Mouse (Mus musculus) intestine, embryonic 16.5 days (tissue): ENCODE data around the gene Mfap3l. TPM values are rescaled to one million over a fixed set of nuclear protein-coding genes. Genes with fewer than 3 reads are reported as not detected.
"Not testable (repeated sequence)": the region's sequence is repeated elsewhere in the genome, so short reads cannot be mapped to it uniquely, and the experiment has no call there.

Experiments used
- ATAC-seq: fragments of 200-750 bp; cut with Nextera tagmentation; 2 replicates; pipeline ENCODE4 v1.8.0; 2017; ENCODE audit warnings: moderate TSS enrichment, moderate library complexity
- H3K27ac ChIP-seq: fragments of 300-500 bp; sonication (generic); 2 replicates; pipeline ENCODE4 v1.5.1; 2014; ENCODE audit warnings: mild to moderate bottlenecking, low read length
- H3K27me3 ChIP-seq: fragments of 300-500 bp; sonication (generic); replicated peaks from 2 replicates; pipeline ENCODE4 v1.6.1; 2014; ENCODE audit warnings: low read length, control low read depth, mixed read lengths; ENCODE audit not compliant: control insufficient read depth, insufficient read depth
- H3K36me3 ChIP-seq: fragments of 300-500 bp; sonication (generic); 2 replicates; pipeline ENCODE4 v1.6.1; 2014; ENCODE audit warnings: low read length, control low read depth; ENCODE audit not compliant: control insufficient read depth, insufficient read depth
- H3K4me1 ChIP-seq: fragments of 300-500 bp; sonication (generic); 2 replicates; pipeline ENCODE4 v1.6.1; 2014; ENCODE audit warnings: low read length, control low read depth, mixed read lengths; ENCODE audit not compliant: control insufficient read depth, insufficient read depth
- H3K4me2 ChIP-seq: fragments of 300-500 bp; sonication (generic); 2 replicates; pipeline ENCODE4 v1.6.1; 2014; ENCODE audit warnings: low read depth, low read length, control low read depth
- H3K4me3 ChIP-seq: fragments of 300-500 bp; sonication (generic); 2 replicates; pipeline ENCODE4 v1.5.1; 2014; ENCODE audit warnings: mild to moderate bottlenecking, low read length
- H3K9ac ChIP-seq: fragments of 300-500 bp; sonication (generic); 2 replicates; pipeline ENCODE4 v1.6.1; 2014; ENCODE audit warnings: low read depth, low read length
- H3K9me3 ChIP-seq: fragments of 300-500 bp; sonication (generic); 2 replicates; pipeline ENCODE4 v1.6.1; 2016; ENCODE audit warnings: low read length, control low read depth; ENCODE audit not compliant: control insufficient read depth
- WGBS: fragments of 180-500 bp; shearing (Covaris S2); extraction: QIAGEN DNeasy Blood & Tissue Kit; methylation state at CpG from one replicate; pipeline ENCODE4 v1.1.7; 2014; 5-methylcytosine and 5-hydroxymethylcytosine counted together
- polyA plus RNA-seq: library from polyadenylated mRNA; unstranded; fragments of >200 nt; fragmentation: Nextera tagmentation; extraction: Ambion mirVana; gene quantifications from 2 replicates; pipeline ENCODE4 v1.2.1, GENCODE M21; 2015

Mfap3l gene
- polyA plus RNA-seq, 1 experiment from 2014 or later: 0.78 TPM

GRCm38 (mm10) chr8:60645164-60645563 lies 12.5 kb downstream of the Mfap3l start:
- Histone ChIP-seq H3K36me3 (no peaks in the 10 kb centered on the region), H3K4me2 (no peak overlapping the region), H3K9ac (no peak overlapping the region), H3K4me1 (no peaks in the 10 kb centered on the region), H3K4me3 (no peak overlapping the region), H3K9me3 (no peaks in the 10 kb centered on the region), H3K27ac (no peak overlapping the region), H3K27me3 (no peaks in the 10 kb centered on the region)
- 63% methylated on average over 4 of the region's 4 CpGs for WGBS
- ATAC-seq: no peak

GRCm38 (mm10) chr8:60645911-60646310 lies 13.3 kb downstream of the Mfap3l start:
- Histone ChIP-seq H3K9ac (no peak overlapping the region), H3K4me3 (no peak overlapping the region), H3K27me3 (no peaks in the 10 kb centered on the region), H3K36me3 (no peaks in the 10 kb centered on the region), H3K4me1 (no peaks in the 10 kb centered on the region), H3K4me2 (no peak overlapping the region), H3K27ac (no peak overlapping the region), H3K9me3 (no peaks in the 10 kb centered on the region)
- 82% methylated on average over 3 of the region's 3 CpGs for WGBS
- no peak for ATAC-seq

GRCm38 (mm10) chr8:60647291-60647690 lies 14.7 kb downstream of the Mfap3l start:
- H3K9me3 ChIP-seq: no peaks in the 10 kb centered on the region
- 93% methylated on average over 3 of the region's 3 CpGs for WGBS
- no peak overlapping the region for H3K27ac ChIP-seq
- H3K36me3 ChIP-seq: no peaks in the 10 kb centered on the region
- no peaks in the 10 kb centered on the region for H3K27me3 ChIP-seq
- no peak for ATAC-seq
- H3K4me2 ChIP-seq: no peak overlapping the region
- H3K4me3 ChIP-seq: no peak overlapping the region
- no peak overlapping the region for H3K9ac ChIP-seq
- no peaks in the 10 kb centered on the region for H3K4me1 ChIP-seq

- no peak for ATAC-seq
- 78% methylated on average over 1 of the region's 1 CpGs for WGBS
- no peak overlapping the region for H3K27ac ChIP-seq
Measured at GRCm38 (mm10) chr8:60649081-60649480, 16.5 kb downstream of the Mfap3l start.

GRCm38 (mm10) chr8:60650119-60650518 lies 17.5 kb downstream of the Mfap3l start:
- Histone ChIP-seq H3K4me1 (no peaks in the 10 kb centered on the region), H3K27me3 (no peaks in the 10 kb centered on the region), H3K36me3 (no peaks in the 10 kb centered on the region), H3K4me3 (no peak overlapping the region), H3K4me2 (no peak overlapping the region), H3K9ac (no peak overlapping the region), H3K9me3 (no peaks in the 10 kb centered on the region), H3K27ac (no peak overlapping the region)
- 75% methylated on average over 4 of the region's 4 CpGs for WGBS
- ATAC-seq: no peak

More at GRCm38 (mm10) chr8:60649081-60649480, 16.5 kb downstream of the Mfap3l start:
- H3K27me3 ChIP-seq: no peaks in the 10 kb centered on the region
- H3K9ac ChIP-seq: no peak overlapping the region
- H3K9me3 ChIP-seq: no peaks in the 10 kb centered on the region
- H3K4me2 ChIP-seq: no peak overlapping the region
- no peaks in the 10 kb centered on the region for H3K4me1 ChIP-seq
- H3K4me3 ChIP-seq: no peak overlapping the region
- no peaks in the 10 kb centered on the region for H3K36me3 ChIP-seq

- H3K9ac ChIP-seq: no peak overlapping the region
- H3K4me2 ChIP-seq: no peak overlapping the region
- no peaks in the 10 kb centered on the region for H3K4me1 ChIP-seq
- H3K36me3 ChIP-seq: no peaks in the 10 kb centered on the region
- no peaks in the 10 kb centered on the region for H3K9me3 ChIP-seq
- H3K4me3 ChIP-seq: no peak overlapping the region
- WGBS: 70% methylated on average over 6 of the region's 6 CpGs
- ATAC-seq: no peak
- H3K27ac ChIP-seq: no peak overlapping the region
- no peaks in the 10 kb centered on the region for H3K27me3 ChIP-seq
Measured at GRCm38 (mm10) chr8:60657425-60658113, 24.9 kb downstream of the Mfap3l start.

GRCm38 (mm10) chr8:60658114-60658500 lies 25.5 kb downstream of the Mfap3l start:
- Histone ChIP-seq H3K4me1 (no peaks in the 10 kb centered on the region), H3K9me3 (no peaks in the 10 kb centered on the region), H3K36me3 (no peaks in the 10 kb centered on the region), H3K27me3 (no peaks in the 10 kb centered on the region), H3K4me3 (no peak overlapping the region), H3K4me2 (no peak overlapping the region), H3K27ac (no peak overlapping the region), H3K9ac (no peak overlapping the region)
- WGBS: 79% methylated on average over 6 of the region's 6 CpGs
- ATAC-seq: no peak

GRCm38 (mm10) chr8:60658686-60659085 lies 26.1 kb downstream of the Mfap3l start:
- not testable (repeated sequence) for ATAC-seq, H3K4me3 ChIP-seq, H3K4me1 ChIP-seq, H3K36me3 ChIP-seq, H3K9me3 ChIP-seq, H3K27me3 ChIP-seq, H3K4me2 ChIP-seq, H3K9ac ChIP-seq, H3K27ac ChIP-seq
- WGBS: 72% methylated on average over 2 of the region's 2 CpGs

GRCm38 (mm10) chr8:60659721-60660120 lies 27.1 kb downstream of the Mfap3l start:
- WGBS: 89% methylated on average over 8 of the region's 8 CpGs

GRCm38 (mm10) chr8:60661191-60661590 lies 28.6 kb downstream of the Mfap3l start:
- no peak overlapping the region for H3K4me2 ChIP-seq
- no peak overlapping the region for H3K4me3 ChIP-seq
- H3K4me1 ChIP-seq: no peaks in the 10 kb centered on the region
- H3K9me3 ChIP-seq: no peaks in the 10 kb centered on the region
- no peak overlapping the region for H3K27ac ChIP-seq
- H3K36me3 ChIP-seq: no peaks in the 10 kb centered on the region
- no peaks in the 10 kb centered on the region for H3K27me3 ChIP-seq
- ATAC-seq: no peak
- H3K9ac ChIP-seq: no peak overlapping the region
- 88% methylated on average over 2 of the region's 2 CpGs for WGBS

More at GRCm38 (mm10) chr8:60659721-60660120, 27.1 kb downstream of the Mfap3l start:
- H3K36me3 ChIP-seq: no peaks in the 10 kb centered on the region
- H3K27me3 ChIP-seq: no peaks in the 10 kb centered on the region
- no peak for ATAC-seq
- H3K9ac ChIP-seq: no peak overlapping the region
- no peaks in the 10 kb centered on the region for H3K4me1 ChIP-seq
- no peaks in the 10 kb centered on the region for H3K9me3 ChIP-seq
- H3K27ac ChIP-seq: no peak overlapping the region
- no peak overlapping the region for H3K4me2 ChIP-seq
- H3K4me3 ChIP-seq: no peak overlapping the region
